Mouse (Mus musculus) adrenal gland, adult 8-10 months (tissue): ENCODE data around the gene Ypel4. TPM values are rescaled to one million over a fixed set of nuclear protein-coding genes. Genes with fewer than 3 reads are reported as not detected.

Experiments used
- DNase-seq: peaks from one replicate; pipeline ENCODE4 v3.0.0; 2022
- total RNA-seq, 4 experiments: library from RNA; stranded (reverse); gene quantifications; 2 replicates each; pipeline ENCODE4 v1.2.4; 2022

Gene Ypel4
- total RNA-seq = 10 to 100 TPM in 2 of 4 experiments, 1 to 10 TPM in 2; 4.5 to 11.8 (median 9.7) TPM

- DNase-seq = peak; percentile 60
Observed at GRCm38 (mm10) chr2:84733579-84734300, at the start of gene Ypel4. Ypel4 (plus strand) TSS chr2:84734058.

GRCm38 (mm10) chr2:84688080-84688844, 45.6 kb upstream of the Ypel4 start:
- no peak for DNase-seq

DNA sequence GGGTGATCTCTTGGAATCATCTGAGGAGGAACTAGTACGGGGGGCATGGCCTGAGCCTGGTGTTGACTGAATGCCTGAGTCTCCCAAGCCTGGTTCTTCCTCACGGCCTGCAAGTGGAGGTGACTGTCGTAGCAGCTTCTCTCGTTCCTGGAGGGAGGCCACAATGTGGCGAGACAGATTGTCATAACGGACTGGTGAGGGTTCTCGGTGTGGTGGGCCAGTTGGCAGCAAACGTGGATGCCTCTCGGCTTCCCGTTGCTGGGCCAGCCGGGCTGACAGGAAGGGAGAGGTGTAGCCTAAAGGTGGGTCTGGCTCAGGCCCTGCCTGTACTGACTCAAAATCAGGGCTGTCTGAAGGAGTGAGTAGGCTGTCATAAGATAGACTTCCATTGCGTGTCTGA, 43.8 kb upstream of the Ypel4 start:
- DNase-seq = no peak

DNA sequence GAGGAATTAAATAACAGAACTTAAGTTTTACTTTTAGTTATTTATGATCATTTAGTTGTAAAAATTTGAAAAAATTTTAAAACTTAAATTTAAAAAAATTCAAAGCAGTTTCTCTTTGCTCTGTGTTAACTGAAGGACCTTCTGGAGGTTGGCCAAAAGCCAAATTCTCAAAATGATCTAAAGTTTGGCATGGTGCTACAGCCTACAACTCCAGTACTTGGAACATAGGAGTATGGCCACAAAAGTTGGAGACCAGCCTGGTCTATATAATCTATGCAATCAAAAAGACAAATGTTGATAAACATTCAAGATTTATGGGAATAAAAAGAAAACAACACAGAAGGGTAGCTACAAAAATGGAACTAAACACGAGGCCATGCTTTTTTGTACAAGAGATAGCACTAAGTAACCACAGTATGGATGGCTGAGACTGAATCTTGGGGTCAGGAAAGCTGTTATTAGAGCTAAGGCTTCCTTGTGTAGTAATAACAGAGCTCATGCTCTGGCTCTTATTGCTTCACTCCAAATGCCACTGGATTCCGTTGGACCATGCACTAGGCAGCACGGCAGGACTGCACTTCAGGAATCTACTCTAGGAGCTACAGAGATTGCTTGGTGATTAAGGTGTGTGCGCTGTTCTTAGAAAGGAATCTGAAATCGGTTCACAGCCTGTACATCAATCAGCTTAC, 38.7 kb upstream of the Ypel4 start:
- no peak for DNase-seq

GRCm38 (mm10) chr2:84703497-84703896, 30.4 kb upstream of the Ypel4 start:
- no peak for DNase-seq

DNA sequence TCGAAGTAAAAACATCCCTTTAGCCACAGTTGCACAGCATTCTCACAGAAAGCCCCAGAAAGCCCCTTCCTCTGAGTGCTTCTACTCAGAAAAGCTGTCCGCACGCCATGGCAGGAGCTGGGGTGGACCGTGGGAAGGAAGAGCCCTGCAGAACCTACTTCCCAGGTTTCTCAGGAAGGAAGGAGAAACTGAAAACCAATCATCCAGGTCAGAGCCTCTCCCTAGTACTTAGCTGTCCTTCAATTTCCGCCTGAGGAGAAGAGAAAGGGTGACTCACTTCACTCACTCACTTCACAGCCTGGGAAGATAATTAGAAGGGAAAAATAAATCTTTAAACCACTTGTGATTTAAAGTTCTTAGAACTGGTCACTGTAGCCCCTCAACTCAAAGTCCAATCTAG, 29.5 kb upstream of the Ypel4 start:
- DNase-seq = no peak

- DNase-seq = no peak
Observed at GRCm38 (mm10) chr2:84705295-84705694, 28.6 kb upstream of the Ypel4 start.

DNA sequence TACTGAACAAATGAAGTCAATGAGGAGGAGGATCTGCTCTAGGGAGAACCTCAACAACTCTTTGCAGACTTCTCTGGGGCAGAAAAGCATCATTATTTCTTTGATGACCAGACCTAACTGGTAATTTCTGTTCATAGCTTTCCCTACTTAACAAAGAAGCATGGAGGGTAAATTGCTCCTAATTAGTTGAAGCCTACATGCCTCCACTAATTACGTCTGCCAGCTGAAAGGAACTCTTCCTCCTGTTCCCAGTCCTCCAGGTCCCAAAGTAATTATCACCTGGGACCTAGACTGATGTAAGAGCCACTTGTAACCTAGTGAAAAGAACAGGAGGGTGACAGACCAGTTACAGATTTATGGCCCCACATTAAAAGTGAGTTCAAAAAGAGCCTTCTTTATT, 26.3 kb upstream of the Ypel4 start:
- DNase-seq = no peak

GRCm38 (mm10) chr2:84711898-84712297, 22.0 kb upstream of the Ypel4 start:
- DNase-seq = no peak

DNA sequence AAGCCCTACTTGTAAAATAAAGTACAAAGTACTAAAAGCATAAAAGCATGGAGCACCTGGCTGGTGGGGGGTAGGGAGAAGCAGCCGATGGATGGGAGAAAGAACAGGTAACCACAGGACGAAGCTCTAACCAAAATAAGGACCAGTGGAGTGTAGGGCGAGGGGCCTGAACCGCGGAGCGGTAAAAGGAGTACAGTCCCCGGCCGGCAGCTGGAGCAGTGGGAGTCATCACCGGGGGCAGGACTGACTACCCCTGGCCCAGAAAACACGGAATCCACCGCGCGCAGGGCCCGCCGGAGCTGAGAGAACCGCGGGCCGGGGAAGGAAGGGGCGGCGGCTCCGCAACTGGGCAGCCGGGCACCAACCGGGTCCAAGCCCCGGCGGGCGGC, 19.4 kb upstream of the Ypel4 start:
- DNase-seq = no peak

GRCm38 (mm10) chr2:84714811-84715561, 18.9 kb upstream of the Ypel4 start, which contains the start of gene Zdhhc5:
Zdhhc5 (minus strand) TSS chr2:84715180.
- peak; percentile 98 for DNase-seq

GRCm38 (mm10) chr2:84715562-84716361, 18.1 kb upstream of the Ypel4 start:
- DNase-seq = peak; percentile 89

- DNase-seq = no peak
Observed at GRCm38 (mm10) chr2:84716423-84717355, 17.2 kb upstream of the Ypel4 start.

- no peak for DNase-seq
Observed at GRCm38 (mm10) chr2:84717357-84717756, 16.5 kb upstream of the Ypel4 start.

GRCm38 (mm10) chr2:84720718-84721117, 13.1 kb upstream of the Ypel4 start:
- DNase-seq = no peak

DNA sequence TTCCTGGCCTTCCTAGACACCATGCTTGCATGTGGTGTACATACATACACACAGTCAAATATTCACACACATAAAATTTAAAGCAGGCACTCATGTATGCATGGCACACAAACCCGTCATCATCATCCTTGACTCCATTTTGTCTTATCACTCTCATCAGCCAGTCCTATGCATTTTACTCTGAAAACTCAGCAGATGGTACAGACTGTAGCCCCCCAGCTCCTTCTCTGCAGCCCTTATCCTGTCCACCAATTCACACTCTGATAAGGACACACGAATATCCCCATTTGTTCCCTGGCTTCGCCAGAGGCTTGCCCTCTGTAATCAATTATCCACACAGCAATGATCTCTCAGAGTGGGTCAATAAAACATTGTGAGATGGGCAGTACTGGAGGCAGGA, 12.7 kb upstream of the Ypel4 start:
- DNase-seq = no peak

DNA sequence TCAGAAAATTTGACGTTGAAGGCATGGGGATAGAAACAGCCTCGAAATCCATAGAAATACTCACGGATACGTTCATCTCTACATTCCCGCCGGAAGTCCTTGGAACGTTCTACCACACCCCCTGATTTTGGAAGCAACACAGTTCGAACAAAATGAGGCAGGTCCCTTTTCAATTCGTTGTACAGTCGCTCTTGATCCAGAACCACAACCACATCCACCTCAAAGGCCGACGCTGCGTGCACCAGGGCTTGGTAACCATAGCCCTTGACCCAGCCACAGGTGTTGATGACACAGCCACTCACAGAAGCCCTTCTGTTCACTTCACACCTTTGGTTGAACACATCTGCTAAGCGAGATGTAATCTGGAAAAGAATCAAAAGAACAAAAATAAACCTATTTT, 10.0 kb upstream of the Ypel4 start:
- no peak for DNase-seq

- DNase-seq = no peak
Observed at GRCm38 (mm10) chr2:84725770-84726169, 8.1 kb upstream of the Ypel4 start.

- DNase-seq = no peak
Observed at GRCm38 (mm10) chr2:84726716-84727115, 7.1 kb upstream of the Ypel4 start.

DNA sequence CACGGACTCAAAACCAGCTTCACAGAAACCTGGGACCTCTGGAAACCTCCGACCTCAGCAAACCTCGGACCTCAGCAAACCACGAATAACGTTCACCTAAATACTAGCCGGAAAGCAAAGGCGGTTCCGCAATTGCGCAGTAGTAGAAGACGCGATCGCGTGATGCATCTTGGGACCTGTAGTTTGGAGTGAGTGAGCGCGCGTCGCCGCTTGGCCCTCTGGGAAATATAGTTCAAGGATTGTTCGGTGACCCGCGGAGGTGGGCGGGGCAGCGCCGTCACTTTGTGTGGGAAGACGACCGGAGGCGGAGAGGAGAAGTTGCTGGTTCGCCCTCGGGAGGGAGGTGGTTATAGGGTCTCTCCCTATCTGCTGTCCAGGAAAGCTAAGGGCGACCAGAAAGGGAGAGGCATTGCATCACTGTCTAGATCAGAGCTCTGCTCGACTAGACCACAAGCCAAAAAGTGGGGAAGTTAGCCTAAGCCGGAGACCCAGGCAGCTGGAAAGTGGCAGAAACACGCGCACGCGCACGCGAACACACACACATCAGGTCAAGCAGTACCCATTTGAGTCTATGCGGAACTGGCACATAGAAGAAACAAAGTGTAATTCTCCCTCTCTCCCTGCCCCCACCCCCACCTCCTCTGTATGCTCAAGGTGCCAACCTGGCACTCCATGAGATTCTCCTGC, 6.5 kb upstream of the Ypel4 start, which contains the start of gene Clp1:
Gene Clp1 (minus strand): TSS at position 179 of the 687 bp plus-strand sequence.
- peak; percentile 97 for DNase-seq
